Mouse (Mus musculus): ENCODE data around the gene Strap. TPM values are rescaled to one million over a fixed set of nuclear protein-coding genes. Genes with fewer than 3 reads are reported as not detected.
"Not testable (repeated sequence)": the region's sequence is repeated elsewhere in the genome, so short reads cannot be mapped to it uniquely, and the experiment has no call there.

Gene Strap
- polyA plus RNA-seq, 2 experiments = 62.7 to 159 TPM

DNA sequence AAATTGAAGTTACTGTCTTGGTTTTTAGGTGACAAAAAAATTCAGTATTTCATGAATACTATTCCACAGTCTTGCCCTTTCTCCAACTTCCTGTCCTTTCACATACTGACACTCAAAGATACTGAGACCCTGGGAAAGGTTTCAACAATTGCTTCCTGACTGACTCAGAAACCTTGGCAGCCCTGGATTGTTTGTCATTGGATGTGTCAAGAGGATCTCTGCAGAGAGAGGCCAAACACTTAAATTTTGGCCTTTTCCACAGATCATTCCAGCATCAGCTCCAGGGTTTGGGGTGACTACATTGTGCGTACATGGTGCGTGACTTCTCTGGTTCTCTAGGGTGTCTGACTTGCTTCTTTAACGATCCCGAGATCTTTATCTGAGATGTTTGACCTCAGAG, 32.0 kb upstream of the Strap start:
- no peak for TF ChIP-seq POLR2A (IDR thresholded peaks at IDR 0.05; ENCODE audit: borderline replicate concordance, extremely low read depth, insufficient read depth, insufficient read length)
- H3K36me3 ChIP-seq (ENCODE audit: control insufficient read depth, insufficient read depth, low read length) = no peaks in the 10 kb centered on the region
- H3K27me3 ChIP-seq (ENCODE audit: control insufficient read depth, insufficient read depth, low read length) = no peaks in the 10 kb centered on the region
- H3K4me3 ChIP-seq (replicated peaks; ENCODE audit: low read length) = no peak overlapping the region
- no peak for ATAC-seq (ENCODE audit: low FRiP score, low read depth)
- 80% methylated on average over 4 of the region's 4 CpGs for WGBS
- no peak overlapping the region for H3K27ac ChIP-seq (replicated peaks; ENCODE audit: low read depth, low read length)
- no peak overlapping the region for H3K9ac ChIP-seq (ENCODE audit: low read depth, low read length, severe bottlenecking)
- no peak for DNase-seq (ENCODE audit: low spot score)
- H3K4me2 ChIP-seq (replicated peaks; ENCODE audit: low read depth, low read length, severe bottlenecking) = no peak overlapping the region
- H3K4me1 ChIP-seq (ENCODE audit: control insufficient read depth, insufficient read depth, low read length) = no peaks in the 10 kb centered on the region
- no peaks in the 10 kb centered on the region for H3K9me3 ChIP-seq (ENCODE audit: control insufficient read depth, low read length)

- H3K9ac ChIP-seq (ENCODE audit: low read depth, low read length, severe bottlenecking) = no peak overlapping the region
- WGBS = 65% methylated on average over 7 of the region's 7 CpGs
- no peak for DNase-seq (ENCODE audit: low spot score)
- no peak for TF ChIP-seq POLR2A (IDR thresholded peaks at IDR 0.05; ENCODE audit: borderline replicate concordance, extremely low read depth, insufficient read depth, insufficient read length)
- no peaks in the 10 kb centered on the region for H3K4me1 ChIP-seq (ENCODE audit: control insufficient read depth, insufficient read depth, low read length)
- ATAC-seq (ENCODE audit: low FRiP score, low read depth) = no peak
- no peaks in the 10 kb centered on the region for H3K27me3 ChIP-seq (ENCODE audit: control insufficient read depth, insufficient read depth, low read length)
- H3K36me3 ChIP-seq (ENCODE audit: control insufficient read depth, insufficient read depth, low read length) = no peaks in the 10 kb centered on the region
- H3K4me2 ChIP-seq (replicated peaks; ENCODE audit: low read depth, low read length, severe bottlenecking) = no peak overlapping the region
- no peak overlapping the region for H3K27ac ChIP-seq (replicated peaks; ENCODE audit: low read depth, low read length)
- H3K4me3 ChIP-seq (replicated peaks; ENCODE audit: low read length) = no peak overlapping the region
- no peaks in the 10 kb centered on the region for H3K9me3 ChIP-seq (ENCODE audit: control insufficient read depth, low read length)
Measured at GRCm38 (mm10) chr6:137703431-137703830, 31.4 kb upstream of the Strap start.

DNA sequence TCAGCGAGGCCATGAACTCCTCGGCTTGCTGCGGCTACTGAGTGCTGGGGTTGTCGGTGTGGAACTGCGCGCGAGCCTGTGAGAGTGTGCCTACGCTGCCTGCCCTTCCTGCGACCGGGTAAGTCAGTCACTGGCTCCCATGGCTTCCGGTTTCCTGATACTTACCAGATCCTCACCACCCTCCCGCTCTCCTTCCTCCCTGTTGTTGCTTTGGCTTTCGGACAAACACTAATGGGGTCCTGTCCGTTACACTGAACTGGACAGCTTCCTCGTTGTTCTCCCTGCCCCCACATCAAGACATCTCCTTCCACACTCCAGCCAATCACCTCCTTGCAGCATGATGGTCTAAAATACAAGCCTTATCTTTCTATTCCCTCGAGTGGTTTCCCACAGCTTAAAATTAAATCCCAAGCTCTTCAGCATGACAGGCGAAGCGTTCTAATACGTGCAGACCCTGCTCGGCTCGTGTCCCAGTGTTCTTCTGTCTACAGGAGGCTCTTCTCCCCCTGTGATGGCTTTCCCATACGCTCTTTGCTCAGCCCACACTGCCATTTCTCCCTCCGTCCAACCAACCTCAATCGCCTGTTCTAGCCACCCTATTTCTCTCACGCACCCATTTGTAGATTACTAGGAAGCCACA, 30.5 kb upstream of the Strap start:
- Histone ChIP-seq H3K9me3 (ENCODE audit: control insufficient read depth, low read length) (no peaks in the 10 kb centered on the region), H3K4me2 (replicated peaks; ENCODE audit: low read depth, low read length, severe bottlenecking) (no peak overlapping the region), H3K9ac (ENCODE audit: low read depth, low read length, severe bottlenecking) (no peak overlapping the region), H3K4me1 (ENCODE audit: control insufficient read depth, insufficient read depth, low read length) (no peaks in the 10 kb centered on the region), H3K27me3 (ENCODE audit: control insufficient read depth, insufficient read depth, low read length) (no peaks in the 10 kb centered on the region), H3K27ac (replicated peaks; ENCODE audit: low read depth, low read length) (no peak overlapping the region), H3K36me3 (ENCODE audit: control insufficient read depth, insufficient read depth, low read length) (no peaks in the 10 kb centered on the region), H3K4me3 (replicated peaks; ENCODE audit: low read length) (no peak overlapping the region)
- peak; percentile 18 for DNase-seq (ENCODE audit: low spot score)
- ATAC-seq (ENCODE audit: low FRiP score, low read depth) = no peak
- 78% methylated on average over 25 of the region's 25 CpGs for WGBS
- no peak for TF ChIP-seq POLR2A (IDR thresholded peaks at IDR 0.05; ENCODE audit: borderline replicate concordance, extremely low read depth, insufficient read depth, insufficient read length)

GRCm38 (mm10) chr6:137706209-137706608, 28.7 kb upstream of the Strap start:
- H3K4me2 ChIP-seq (replicated peaks; ENCODE audit: low read depth, low read length, severe bottlenecking) = no peak overlapping the region
- H3K9me3 ChIP-seq (ENCODE audit: control insufficient read depth, low read length) = no peaks in the 10 kb centered on the region
- no peak for ATAC-seq (ENCODE audit: low FRiP score, low read depth)
- WGBS = 91% methylated on average over 10 of the region's 10 CpGs
- no peaks in the 10 kb centered on the region for H3K4me1 ChIP-seq (ENCODE audit: control insufficient read depth, insufficient read depth, low read length)
- H3K4me3 ChIP-seq (replicated peaks; ENCODE audit: low read length) = no peak overlapping the region
- H3K27me3 ChIP-seq (ENCODE audit: control insufficient read depth, insufficient read depth, low read length) = no peaks in the 10 kb centered on the region
- no peak for TF ChIP-seq POLR2A (IDR thresholded peaks at IDR 0.05; ENCODE audit: borderline replicate concordance, extremely low read depth, insufficient read depth, insufficient read length)
- H3K36me3 ChIP-seq (ENCODE audit: control insufficient read depth, insufficient read depth, low read length) = no peaks in the 10 kb centered on the region
- no peak for DNase-seq (ENCODE audit: low spot score)
- no peak overlapping the region for H3K9ac ChIP-seq (ENCODE audit: low read depth, low read length, severe bottlenecking)
- H3K27ac ChIP-seq (replicated peaks; ENCODE audit: low read depth, low read length) = no peak overlapping the region

DNA sequence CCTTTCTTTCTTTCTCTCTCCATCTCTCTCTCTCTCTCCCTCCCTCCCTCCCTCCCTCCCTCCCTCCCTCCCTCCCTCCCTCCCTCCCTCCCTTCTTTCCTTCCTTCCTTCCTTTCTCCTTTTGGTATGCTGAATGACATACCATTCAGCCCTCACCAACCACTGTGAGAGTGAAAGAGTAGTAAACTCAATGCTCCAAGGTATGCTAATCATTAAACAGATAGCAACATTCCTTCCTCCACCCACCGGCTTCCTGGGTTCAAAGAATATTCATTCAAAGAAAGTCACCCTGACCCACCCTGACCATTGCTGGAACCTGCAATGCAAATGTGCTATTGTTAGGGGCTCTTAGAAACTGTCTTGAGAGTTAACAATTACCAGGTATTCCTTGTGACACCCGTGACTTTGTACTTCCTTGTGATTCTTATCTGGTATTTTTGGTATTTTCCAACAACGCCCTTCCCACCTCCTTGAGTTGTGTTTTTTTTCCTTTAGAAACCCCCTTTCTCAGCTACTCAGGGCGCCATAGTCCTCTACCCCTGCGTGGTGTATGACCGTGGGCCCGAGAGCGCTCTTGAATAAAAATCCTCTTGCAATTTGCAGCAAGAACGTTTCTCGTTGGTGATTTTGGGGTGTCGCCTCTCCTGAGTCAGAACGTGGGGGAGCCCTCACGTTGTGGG, 26.0 kb upstream of the Strap start:
- H3K9ac ChIP-seq (ENCODE audit: low read depth, low read length, severe bottlenecking); H3K4me2 ChIP-seq (replicated peaks; ENCODE audit: low read depth, low read length, severe bottlenecking); DNase-seq (ENCODE audit: low spot score); H3K4me3 ChIP-seq (replicated peaks; ENCODE audit: low read length); ATAC-seq (ENCODE audit: low FRiP score, low read depth); H3K4me1 ChIP-seq (ENCODE audit: control insufficient read depth, insufficient read depth, low read length); H3K36me3 ChIP-seq (ENCODE audit: control insufficient read depth, insufficient read depth, low read length); H3K9me3 ChIP-seq (ENCODE audit: control insufficient read depth, low read length); H3K27me3 ChIP-seq (ENCODE audit: control insufficient read depth, insufficient read depth, low read length); H3K27ac ChIP-seq (replicated peaks; ENCODE audit: low read depth, low read length): not testable (repeated sequence)
- 89% methylated on average over 13 of the region's 13 CpGs for WGBS
